Mouse (Mus musculus) cortical plate, adult 2 months (tissue): ENCODE data around the gene Arfgap2.
A peak's percentile ranks its signal among the peaks of the same experiment; 100 is the strongest.

Source experiments
- CTCF ChIP-seq: fragments of 200-500 bp; IDR thresholded peaks from 2 replicates; pipeline ENCODE4 v1.5.1; 2011; ENCODE audit warnings: mild to moderate bottlenecking, control low read depth, low read length; ENCODE audit not compliant: insufficient read depth; ENCODE audit errors: extremely low read depth
- POLR2A ChIP-seq: fragments of 200-500 bp; IDR thresholded peaks from 2 replicates; pipeline ENCODE4 v1.6.1; 2011; ENCODE audit warnings: mild to moderate bottlenecking, low read length, control low read depth; ENCODE audit not compliant: insufficient read depth; ENCODE audit errors: extremely low read depth

GRCm38 (mm10) chr2:91243416-91243815 is 21.4 kb upstream of the Arfgap2 start:
- TF ChIP-seq CTCF: no peak
- TF ChIP-seq POLR2A: peak; percentile 36; the same call in 1 of the 2 replicates
